In the genomic region with DNA sequence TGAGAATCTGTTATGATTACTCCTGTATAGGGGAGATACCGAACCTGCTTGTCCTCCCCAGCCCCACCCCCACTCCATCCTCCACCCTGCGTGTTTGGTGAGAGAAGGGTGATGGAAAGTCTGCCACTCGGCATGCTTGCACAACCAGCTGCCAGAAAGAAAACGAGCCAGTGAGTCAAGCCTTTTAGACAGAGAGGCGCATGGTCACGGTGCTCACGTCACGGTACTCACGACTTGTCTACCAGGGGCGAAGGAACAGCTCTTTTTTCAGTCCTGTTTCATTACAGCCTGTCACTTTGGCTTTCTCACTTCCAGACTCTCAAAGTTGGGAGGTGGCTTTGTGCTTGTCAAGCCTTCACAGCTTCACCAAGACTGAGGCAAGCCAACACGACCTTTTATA, we compare ENCODE assay signal across 9 mouse cellular contexts. TPM values are rescaled to one million over a fixed set of nuclear protein-coding genes. Genes with fewer than 3 reads are reported as not detected.
A peak's percentile ranks its signal among the peaks of the same experiment; 100 is the strongest.
DNase-seq lines count a peak whose midpoint lies in the region; ATAC-seq and TF ChIP-seq lines count a peak whose summit lies in the region.
"Had no signal": no experiment of that assay in that cellular context is flagged by ENCODE, and none has a peak within 500 bp of the region (broad histone marks: within the 10 kb centered on the region; RNA-seq: fewer than 3 reads in every experiment).

No protein-coding gene starts in this region.

- H3K9ac ChIP-seq in forebrain, embryonic 15.5 days (replicated peaks) = no peak overlapping the region
- H3K9ac ChIP-seq in forebrain, embryonic 16.5 days (replicated peaks; ENCODE audit: low read depth, low read length) = no peak overlapping the region
- H3K9ac ChIP-seq in hindbrain, embryonic 12.5 days = no peak overlapping the region
- no peak overlapping the region for H3K9ac ChIP-seq in limb, embryonic 14.5 days (ENCODE audit: low read depth, low read length, severe bottlenecking)
- no peak overlapping the region for H3K9ac ChIP-seq in midbrain, postnatal 0 days (replicated peaks; ENCODE audit: low read length, poor library complexity, severe bottlenecking)

- no peaks in the 10 kb centered on the region for H3K4me1 ChIP-seq in forebrain, embryonic 15.5 days
- H3K4me1 ChIP-seq in forebrain, embryonic 16.5 days (replicated peaks; ENCODE audit: control insufficient read depth, insufficient read depth, low read length) = no peaks in the 10 kb centered on the region
- peaks cover 8% of the 10 kb centered on the region for H3K4me1 ChIP-seq in hindbrain, embryonic 12.5 days
- H3K4me1 ChIP-seq in limb, embryonic 14.5 days (ENCODE audit: control insufficient read depth, insufficient read depth, low read length) = peaks cover 4% of the 10 kb centered on the region
- no peaks in the 10 kb centered on the region for H3K4me1 ChIP-seq in midbrain, postnatal 0 days (ENCODE audit: insufficient read depth, low read length)

- H3K36me3 ChIP-seq in forebrain, embryonic 15.5 days = no peaks in the 10 kb centered on the region
- H3K36me3 ChIP-seq in forebrain, embryonic 16.5 days (ENCODE audit: control insufficient read depth, insufficient read depth) = no peaks in the 10 kb centered on the region
- H3K36me3 ChIP-seq in hindbrain, embryonic 12.5 days = no peaks in the 10 kb centered on the region
- no peaks in the 10 kb centered on the region for H3K36me3 ChIP-seq in limb, embryonic 14.5 days (ENCODE audit: control insufficient read depth, insufficient read depth, low read length)
- H3K36me3 ChIP-seq in midbrain, postnatal 0 days (ENCODE audit: insufficient read depth, low read length) = no peaks in the 10 kb centered on the region

- H3K27me3 ChIP-seq in forebrain, embryonic 15.5 days = no peaks in the 10 kb centered on the region
- no peaks in the 10 kb centered on the region for H3K27me3 ChIP-seq in forebrain, embryonic 16.5 days (replicated peaks; ENCODE audit: control insufficient read depth, insufficient read depth, low read length)
- no peaks in the 10 kb centered on the region for H3K27me3 ChIP-seq in hindbrain, embryonic 12.5 days
- H3K27me3 ChIP-seq in limb, embryonic 14.5 days (ENCODE audit: control insufficient read depth, insufficient read depth, low read length) = no peaks in the 10 kb centered on the region
- H3K27me3 ChIP-seq in midbrain, postnatal 0 days (ENCODE audit: insufficient read depth, low read length) = no peaks in the 10 kb centered on the region

- TF ChIP-seq POLR2A in limb, embryonic 14.5 days (IDR thresholded peaks at IDR 0.05; ENCODE audit: borderline replicate concordance, extremely low read depth, insufficient read depth, insufficient read length) = no peak

- DNase-seq in MN1 (ENCODE audit: low spot score) = peak; percentile 29
- peak; percentile 7 for DNase-seq in limb, embryonic 14.5 days (ENCODE audit: low spot score)
- DNase-seq in midbrain, postnatal 0 days (ENCODE audit: low spot score) = peak; percentile 5
- no peak for DNase-seq in ovary, postnatal 10 days (ENCODE audit: low spot score)
- DNase-seq in adrenal gland, adult 8-10 months = no peak

- H3K4me3 ChIP-seq in forebrain, embryonic 15.5 days = no peak overlapping the region
- H3K4me3 ChIP-seq in forebrain, embryonic 16.5 days (replicated peaks; ENCODE audit: low read length) = no peak overlapping the region
- H3K4me3 ChIP-seq in hindbrain, embryonic 12.5 days = no peak overlapping the region
- H3K4me3 ChIP-seq in limb, embryonic 14.5 days (replicated peaks; ENCODE audit: low read length) = no peak overlapping the region
- H3K4me3 ChIP-seq in midbrain, postnatal 0 days (ENCODE audit: low read depth, low read length) = no peak overlapping the region
- H3K4me3 ChIP-seq: erythroblast, embryonic 14.5 days had no signal

- WGBS in forebrain, embryonic 15.5 days = 58% methylated on average over 11 of the region's 11 CpGs
- 50% methylated on average over 11 of the region's 11 CpGs for WGBS in forebrain, embryonic 16.5 days
- 38% methylated on average over 11 of the region's 11 CpGs for WGBS in hindbrain, embryonic 12.5 days
- 32% methylated on average over 11 of the region's 11 CpGs for WGBS in limb, embryonic 14.5 days
- WGBS in midbrain, postnatal 0 days = 29% methylated on average over 11 of the region's 11 CpGs

- no peak overlapping the region for H3K4me2 ChIP-seq in forebrain, embryonic 15.5 days (replicated peaks)
- H3K4me2 ChIP-seq in forebrain, embryonic 16.5 days (ENCODE audit: low read length) = no peak overlapping the region
- peak overlapping the region; percentile 32 for H3K4me2 ChIP-seq in hindbrain, embryonic 12.5 days (replicated peaks)
- H3K4me2 ChIP-seq in limb, embryonic 14.5 days (replicated peaks; ENCODE audit: low read depth, low read length, severe bottlenecking) = no peak overlapping the region
- peak overlapping the region; percentile 42 for H3K4me2 ChIP-seq in midbrain, postnatal 0 days (ENCODE audit: low read depth, low read length, poor library complexity, severe bottlenecking)

- no peak overlapping the region for H3K27ac ChIP-seq in forebrain, embryonic 15.5 days (replicated peaks)
- no peak overlapping the region for H3K27ac ChIP-seq in forebrain, embryonic 16.5 days (ENCODE audit: low read length)
- H3K27ac ChIP-seq in hindbrain, embryonic 12.5 days = no peak overlapping the region
- H3K27ac ChIP-seq in limb, embryonic 14.5 days (replicated peaks; ENCODE audit: low read depth, low read length) = no peak overlapping the region
- H3K27ac ChIP-seq in midbrain, postnatal 0 days (ENCODE audit: low read depth, low read length) = no peak overlapping the region

- ATAC-seq in forebrain, embryonic 15.5 days (replicated peaks) = 0 out of 2 replicates have a peak, but pooled peaks have one; percentile 19
- ATAC-seq in forebrain, embryonic 16.5 days = no peak
- peak; percentile 67; the same call in 1 of the 2 replicates for ATAC-seq in hindbrain, embryonic 12.5 days (ENCODE audit: low FRiP score)
- ATAC-seq in limb, embryonic 14.5 days (ENCODE audit: low FRiP score, low read depth) = no peak
- no peak for ATAC-seq in midbrain, postnatal 0 days (ENCODE audit: low FRiP score)

- TF ChIP-seq CTCF in midbrain, postnatal 0 days (IDR thresholded peaks at IDR 0.05) = no peak

- H3K9me3 ChIP-seq in forebrain, embryonic 15.5 days = no peaks in the 10 kb centered on the region
- no peaks in the 10 kb centered on the region for H3K9me3 ChIP-seq in forebrain, embryonic 16.5 days (ENCODE audit: control insufficient read depth, low read length)
- no peaks in the 10 kb centered on the region for H3K9me3 ChIP-seq in hindbrain, embryonic 12.5 days (replicated peaks)
- no peaks in the 10 kb centered on the region for H3K9me3 ChIP-seq in limb, embryonic 14.5 days (ENCODE audit: control insufficient read depth, low read length)
- H3K9me3 ChIP-seq in midbrain, postnatal 0 days (ENCODE audit: low read length) = no peaks in the 10 kb centered on the region

RNA-seq across cellular contexts. Expression of a gene that starts 7.2 kb away (rescaled TPM):
- polyA plus RNA-seq in forebrain, embryonic 15.5 days (2015; fragmentation: Nextera tagmentation; extraction: Ambion mirVana) = 31.0 and 32.2 TPM in 2 replicates
- 34.3 TPM in 2 replicates for polyA plus RNA-seq in forebrain, embryonic 16.5 days (2015; fragmentation: Nextera tagmentation; extraction: Ambion mirVana)
- 46.1 and 47.6 TPM in 2 replicates for polyA plus RNA-seq in hindbrain, embryonic 12.5 days (2016; fragmentation: Nextera tagmentation; extraction: Ambion mirVana)
- polyA plus RNA-seq in limb, embryonic 14.5 days (2012; rRNA removed) = 50.8 and 55.1 TPM in 2 replicates
- 30.3 and 37.5 TPM in 2 replicates for polyA plus RNA-seq in limb, embryonic 14.5 days (2014; fragmentation: Nextera tagmentation; extraction: Ambion mirVana)
- 38.0 and 44.4 TPM in 2 replicates for total RNA-seq in midbrain, postnatal 0 days (2014; rRNA removed)
- polyA plus RNA-seq in midbrain, postnatal 0 days (2015; fragmentation: Nextera tagmentation; extraction: Ambion mirVana) = 19.8 and 22.0 TPM in 2 replicates
- total RNA-seq in adrenal gland, adult 8-10 months (2022) = 10 to 100 TPM; 17.6 to 32.0 (median 22.6) TPM
- polyA plus RNA-seq: erythroblast, embryonic 14.5 days had no signal

Comparison
In these comparisons a context has a peak if more than half of its experiments do, and no peak if none do; other contexts are left out.
1. ATAC-seq: peak in forebrain, embryonic 15.5 days (single experiment) and hindbrain, embryonic 12.5 days (single experiment); none in forebrain, embryonic 16.5 days (single experiment), limb, embryonic 14.5 days (single experiment) and midbrain, postnatal 0 days (single experiment).
2. H3K4me2 ChIP-seq: peak in hindbrain, embryonic 12.5 days (single experiment) and midbrain, postnatal 0 days (single experiment); none in forebrain, embryonic 15.5 days (single experiment), forebrain, embryonic 16.5 days (single experiment) and limb, embryonic 14.5 days (single experiment).
3. DNase-seq: peak in MN1 (single experiment), limb, embryonic 14.5 days (single experiment) and midbrain, postnatal 0 days (single experiment); none in ovary, postnatal 10 days (single experiment) and adrenal gland, adult 8-10 months (single experiment).